Mouse (Mus musculus): Measurements from ENCODE around the gene Josd1.

The Josd1 gene

GRCm38 (mm10) chr15:79687646-79688267 is at the start of gene Josd1:
Gene Josd1 (minus strand): TSS chr15:79687919.
- DNase-seq = peak; percentile 98

- no peak for DNase-seq
Observed at GRCm38 (mm10) chr15:79734311-79734710, 46.6 kb upstream of the Josd1 start.

GRCm38 (mm10) chr15:79733640-79734039 is 45.9 kb upstream of the Josd1 start:
- no peak for DNase-seq

GRCm38 (mm10) chr15:79733192-79733591 is 45.5 kb upstream of the Josd1 start:
- DNase-seq = no peak

- DNase-seq = no peak
Observed at GRCm38 (mm10) chr15:79731554-79731953, 43.8 kb upstream of the Josd1 start.

- DNase-seq = peak in 1 of 2 experiments; percentile 34
Observed at GRCm38 (mm10) chr15:79728731-79729388, 41.1 kb upstream of the Josd1 start.

GRCm38 (mm10) chr15:79728311-79728710 is 40.6 kb upstream of the Josd1 start:
- peak; percentile 38 to 44 for DNase-seq

- DNase-seq = no peak
Observed at GRCm38 (mm10) chr15:79727840-79728239, 40.1 kb upstream of the Josd1 start.

- DNase-seq = no peak
Observed at GRCm38 (mm10) chr15:79725190-79725789, 37.6 kb upstream of the Josd1 start.

- peak; percentile 49 to 52 for DNase-seq
Observed at GRCm38 (mm10) chr15:79723439-79723838, 35.7 kb upstream of the Josd1 start.

- no peak for DNase-seq
Observed at GRCm38 (mm10) chr15:79720796-79721195, 33.1 kb upstream of the Josd1 start.

GRCm38 (mm10) chr15:79720267-79720666 is 32.5 kb upstream of the Josd1 start:
- no peak for DNase-seq

GRCm38 (mm10) chr15:79716710-79717109 is 29.0 kb upstream of the Josd1 start:
- peak; percentile 65 to 68 for DNase-seq

- peak; percentile 47 to 57 for DNase-seq
Observed at GRCm38 (mm10) chr15:79715646-79716045, 27.9 kb upstream of the Josd1 start.

GRCm38 (mm10) chr15:79708229-79708822 is 20.6 kb upstream of the Josd1 start:
- no peak for DNase-seq

GRCm38 (mm10) chr15:79706603-79707214 is 19.0 kb upstream of the Josd1 start:
- DNase-seq = no peak

- no peak for DNase-seq
Observed at GRCm38 (mm10) chr15:79697558-79698187, 10.0 kb upstream of the Josd1 start.

- DNase-seq = peak; percentile 44 to 56
Observed at GRCm38 (mm10) chr15:79697011-79697410, 9.3 kb upstream of the Josd1 start.

GRCm38 (mm10) chr15:79696508-79696907 is 8.8 kb upstream of the Josd1 start:
- DNase-seq = no peak

GRCm38 (mm10) chr15:79695516-79695915 is 7.8 kb upstream of the Josd1 start:
- no peak for DNase-seq

GRCm38 (mm10) chr15:79694512-79694911 is 6.8 kb upstream of the Josd1 start:
- DNase-seq = no peak

GRCm38 (mm10) chr15:79693740-79694139 is 6.0 kb upstream of the Josd1 start:
- DNase-seq = no peak

- DNase-seq = no peak
Observed at GRCm38 (mm10) chr15:79692334-79692733, 4.6 kb upstream of the Josd1 start.
